Mouse (Mus musculus): ENCODE measurements around the gene Ppp1cb. TPM values are rescaled to one million over a fixed set of nuclear protein-coding genes. Genes with fewer than 3 reads are reported as not detected.

Gene Ppp1cb
- polyA plus RNA-seq (2011; ENCODE audit: insufficient read depth, insufficient read length, low read depth, missing spikeins) = 498 and 501 TPM in 2 replicates

- Histone ChIP-seq H3K9ac (ENCODE audit: low read depth, poor library complexity, severe bottlenecking) (peak within 1 kb of the TSS; percentile 100), H3K27me3 (ENCODE audit: control insufficient read depth, insufficient read depth, low read length, poor library complexity, severe bottlenecking) (no peaks in the 10 kb centered on the region; the same call in 1 of the 2 replicates), H3K4me1 (ENCODE audit: control insufficient read depth, insufficient read depth, low read length) (peaks cover 2% of the 10 kb centered on the region), H3K9me3 (replicated peaks; ENCODE audit: control insufficient read depth, insufficient read depth, low read length, poor library complexity, severe bottlenecking) (no peaks in the 10 kb centered on the region), H3K36me3 (ENCODE audit: control insufficient read depth, insufficient read depth, low read length, poor library complexity, severe bottlenecking) (no peaks in the 10 kb centered on the region), H3K27ac (ENCODE audit: insufficient read depth, low read length) (peak within 1 kb of the TSS; percentile 87), H3K4me3 (ENCODE audit: low read depth, low read length) (peak within 1 kb of the TSS; percentile 99)
- TF ChIP-seq POLR2A (IDR thresholded peaks at IDR 0.05; ENCODE audit: insufficient read depth, low read length) (peak; percentile 89), EP300 (IDR thresholded peaks at IDR 0.05; ENCODE audit: insufficient read depth, low read depth, low read length) (0 out of 2 replicates have a peak, but pooled peaks have one; percentile 18), CTCF (IDR thresholded peaks at IDR 0.05; ENCODE audit: low read depth, low read length) (no peak)
These were observed at the start of gene Ppp1cb for GRCm38 (mm10) chr5:32458408-32459143. Gene Ppp1cb (plus strand): TSS chr5:32458843.

GRCm38 (mm10) chr5:32409747-32410146 lies 48.9 kb upstream of the Ppp1cb start:
- Histone ChIP-seq H3K4me1 (ENCODE audit: control insufficient read depth, insufficient read depth, low read length) (peaks cover 2% of the 10 kb centered on the region), H3K36me3 (ENCODE audit: control insufficient read depth, insufficient read depth, low read length, poor library complexity, severe bottlenecking) (no peaks in the 10 kb centered on the region), H3K4me3 (ENCODE audit: low read depth, low read length) (no peak overlapping the region), H3K27me3 (ENCODE audit: control insufficient read depth, insufficient read depth, low read length, poor library complexity, severe bottlenecking) (no peaks in the 10 kb centered on the region), H3K9ac (ENCODE audit: low read depth, poor library complexity, severe bottlenecking) (no peak overlapping the region), H3K27ac (ENCODE audit: insufficient read depth, low read length) (no peak overlapping the region), H3K9me3 (replicated peaks; ENCODE audit: control insufficient read depth, insufficient read depth, low read length, poor library complexity, severe bottlenecking) (no peaks in the 10 kb centered on the region)
- TF ChIP-seq CTCF (IDR thresholded peaks at IDR 0.05; ENCODE audit: low read depth, low read length) (no peak), EP300 (IDR thresholded peaks at IDR 0.05; ENCODE audit: insufficient read depth, low read depth, low read length) (no peak), POLR2A (IDR thresholded peaks at IDR 0.05; ENCODE audit: insufficient read depth, low read length) (no peak)

GRCm38 (mm10) chr5:32410954-32411688 lies 47.5 kb upstream of the Ppp1cb start:
- Histone ChIP-seq H3K4me1 (ENCODE audit: control insufficient read depth, insufficient read depth, low read length) (peaks cover 2% of the 10 kb centered on the region), H3K27me3 (ENCODE audit: control insufficient read depth, insufficient read depth, low read length, poor library complexity, severe bottlenecking) (no peaks in the 10 kb centered on the region), H3K4me3 (ENCODE audit: low read depth, low read length) (no peak overlapping the region), H3K36me3 (ENCODE audit: control insufficient read depth, insufficient read depth, low read length, poor library complexity, severe bottlenecking) (no peaks in the 10 kb centered on the region), H3K27ac (ENCODE audit: insufficient read depth, low read length) (no peak overlapping the region), H3K9ac (ENCODE audit: low read depth, poor library complexity, severe bottlenecking) (no peak overlapping the region), H3K9me3 (replicated peaks; ENCODE audit: control insufficient read depth, insufficient read depth, low read length, poor library complexity, severe bottlenecking) (no peaks in the 10 kb centered on the region)
- peak; percentile 27; the same call in 1 of the 2 replicates for TF ChIP-seq EP300 (IDR thresholded peaks at IDR 0.05; ENCODE audit: insufficient read depth, low read depth, low read length)
- TF ChIP-seq CTCF (IDR thresholded peaks at IDR 0.05; ENCODE audit: low read depth, low read length) = no peak

GRCm38 (mm10) chr5:32412186-32412950 lies 46.3 kb upstream of the Ppp1cb start:
- Histone ChIP-seq H3K4me3 (ENCODE audit: low read depth, low read length) (no peak overlapping the region), H3K27me3 (ENCODE audit: control insufficient read depth, insufficient read depth, low read length, poor library complexity, severe bottlenecking) (no peaks in the 10 kb centered on the region), H3K27ac (ENCODE audit: insufficient read depth, low read length) (no peak overlapping the region), H3K9ac (ENCODE audit: low read depth, poor library complexity, severe bottlenecking) (no peak overlapping the region), H3K9me3 (replicated peaks; ENCODE audit: control insufficient read depth, insufficient read depth, low read length, poor library complexity, severe bottlenecking) (no peaks in the 10 kb centered on the region), H3K4me1 (ENCODE audit: control insufficient read depth, insufficient read depth, low read length) (peaks cover 2% of the 10 kb centered on the region), H3K36me3 (ENCODE audit: control insufficient read depth, insufficient read depth, low read length, poor library complexity, severe bottlenecking) (no peaks in the 10 kb centered on the region)
- TF ChIP-seq POLR2A (IDR thresholded peaks at IDR 0.05; ENCODE audit: insufficient read depth, low read length) (no peak), EP300 (IDR thresholded peaks at IDR 0.05; ENCODE audit: insufficient read depth, low read depth, low read length) (no peak), CTCF (IDR thresholded peaks at IDR 0.05; ENCODE audit: low read depth, low read length) (no peak)

- H3K36me3 ChIP-seq (ENCODE audit: control insufficient read depth, insufficient read depth, low read length, poor library complexity, severe bottlenecking) = no peaks in the 10 kb centered on the region
- peaks cover 2% of the 10 kb centered on the region for H3K4me1 ChIP-seq (ENCODE audit: control insufficient read depth, insufficient read depth, low read length)
- no peak overlapping the region for H3K4me3 ChIP-seq (ENCODE audit: low read depth, low read length)
- H3K27me3 ChIP-seq (ENCODE audit: control insufficient read depth, insufficient read depth, low read length, poor library complexity, severe bottlenecking) = no peaks in the 10 kb centered on the region
- no peaks in the 10 kb centered on the region for H3K9me3 ChIP-seq (replicated peaks; ENCODE audit: control insufficient read depth, insufficient read depth, low read length, poor library complexity, severe bottlenecking)
- TF ChIP-seq EP300 (IDR thresholded peaks at IDR 0.05; ENCODE audit: insufficient read depth, low read depth, low read length) = no peak
- TF ChIP-seq POLR2A (IDR thresholded peaks at IDR 0.05; ENCODE audit: insufficient read depth, low read length) = no peak
- TF ChIP-seq CTCF (IDR thresholded peaks at IDR 0.05; ENCODE audit: low read depth, low read length) = no peak
- H3K9ac ChIP-seq (ENCODE audit: low read depth, poor library complexity, severe bottlenecking) = no peak overlapping the region
- no peak overlapping the region for H3K27ac ChIP-seq (ENCODE audit: insufficient read depth, low read length)
These were observed 45.6 kb upstream of the Ppp1cb start for GRCm38 (mm10) chr5:32413083-32413482.

All from ES-Bruce4 (cell line).